Mouse (Mus musculus) lung, postnatal 0 days (tissue): ENCODE measurements around the gene Gjc2. TPM values are rescaled to one million over a fixed set of nuclear protein-coding genes. Genes with fewer than 3 reads are reported as not detected.
A peak's percentile ranks its signal among the peaks of the same experiment; 100 is the strongest.

Source experiments
- ATAC-seq: fragments of 200-750 bp; cut with Nextera tagmentation; 2 replicates; pipeline ENCODE4 v1.8.0; 2017; ENCODE audit warnings: moderate library complexity
- DNase-seq: peaks from one replicate; pipeline ENCODE4 v3.0.0-alpha.2; 2016; ENCODE audit warnings: low spot score
- H3K27ac ChIP-seq: fragments of 300-500 bp; sonication (generic); 2 replicates; pipeline ENCODE4 v1.5.1; 2014; ENCODE audit warnings: antibody characterized with exemption, mild to moderate bottlenecking, low read length, mixed read lengths
- H3K27me3 ChIP-seq: fragments of 300-500 bp; sonication (generic); replicated peaks from 2 replicates; pipeline ENCODE4 v1.6.1; 2014; ENCODE audit warnings: low read length, mixed read lengths; ENCODE audit not compliant: insufficient read depth
- H3K36me3 ChIP-seq: fragments of 300-500 bp; sonication (generic); 2 replicates; pipeline ENCODE4 v1.6.1; 2014; ENCODE audit warnings: low read length, mixed read lengths; ENCODE audit not compliant: insufficient read depth
- H3K4me1 ChIP-seq: fragments of 300-500 bp; sonication (generic); 2 replicates; pipeline ENCODE4 v1.6.1; 2014; ENCODE audit warnings: antibody characterized with exemption, low read depth, low read length, mixed read lengths; ENCODE audit not compliant: insufficient read depth
- H3K4me2 ChIP-seq: fragments of 300-500 bp; sonication (generic); replicated peaks from 2 replicates; pipeline ENCODE4 v1.6.1; 2014; ENCODE audit warnings: low read depth, mild to moderate bottlenecking, low read length, moderate library complexity, mixed read lengths
- H3K4me3 ChIP-seq: fragments of 300-500 bp; sonication (generic); 2 replicates; pipeline ENCODE4 v1.5.1; 2014; ENCODE audit warnings: low read depth, low read length
- H3K9ac ChIP-seq: fragments of 300-500 bp; sonication (generic); replicated peaks from 2 replicates; pipeline ENCODE4 v1.6.1; 2014; ENCODE audit warnings: low read depth, mild to moderate bottlenecking
- H3K9me3 ChIP-seq: fragments of 300-500 bp; sonication (generic); 2 replicates; pipeline ENCODE4 v1.6.1; 2016; ENCODE audit warnings: low read length, mixed read lengths
- CTCF ChIP-seq: IDR thresholded peaks from 2 replicates; pipeline ENCODE4 v1.5.1; 2016; ENCODE audit warnings: antibody characterized with exemption, mild to moderate bottlenecking
- EP300 ChIP-seq: IDR thresholded peaks from 2 replicates; pipeline ENCODE4 v1.6.1; 2016; ENCODE audit warnings: antibody characterized with exemption, mild to moderate bottlenecking, control low read depth
- WGBS: fragments of 180-500 bp; shearing (Covaris S2); extraction: QIAGEN DNeasy Blood & Tissue Kit; methylation state at CpG from one replicate; pipeline ENCODE4 v1.1.7; 2014; 5-methylcytosine and 5-hydroxymethylcytosine counted together
- polyA plus RNA-seq: library from polyadenylated mRNA; unstranded; fragments of >200 nt; fragmentation: Nextera tagmentation; extraction: Ambion mirVana; gene quantifications from 2 replicates; pipeline ENCODE4 v1.2.1, GENCODE M21; 2015

The Gjc2 gene
- polyA plus RNA-seq, 1 experiment from 2014 or later: 1.8 TPM

DNA sequence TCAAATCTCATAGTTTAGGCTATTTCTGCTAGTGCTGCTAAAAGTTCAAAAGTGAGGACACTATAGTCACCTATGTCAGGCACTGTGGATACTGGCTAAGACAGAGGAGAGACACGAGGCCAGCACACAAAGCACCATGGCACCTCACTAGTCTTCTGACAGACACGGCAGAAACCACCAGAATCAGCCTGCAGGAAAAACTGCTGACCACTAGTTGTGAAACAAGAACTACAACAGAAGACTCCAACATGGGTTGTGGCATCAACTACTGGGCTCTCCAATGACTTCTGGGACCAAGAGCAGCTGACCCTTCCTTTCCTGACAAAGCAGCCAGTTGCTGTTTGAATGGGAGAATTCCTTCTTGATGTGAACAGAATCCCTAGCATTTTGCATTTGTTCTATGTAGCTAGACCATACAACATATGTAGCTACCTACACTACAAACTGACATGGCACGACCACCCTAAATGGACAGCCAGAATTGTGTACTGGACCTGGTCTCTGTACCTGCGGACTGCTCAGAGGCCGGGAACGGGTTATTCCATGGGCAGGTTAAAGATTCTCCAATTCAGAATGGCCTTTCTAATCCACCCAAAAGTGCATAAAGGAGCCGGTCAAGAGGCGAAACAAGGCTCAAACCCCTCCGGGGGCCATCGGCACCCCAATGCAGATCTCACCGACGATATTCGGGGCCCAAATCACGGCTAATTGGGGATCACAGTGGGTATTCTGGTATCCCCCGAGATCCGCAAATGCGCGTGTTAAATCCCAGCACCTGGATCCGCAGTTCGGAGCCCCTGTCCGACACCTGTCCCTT is 44.0 kb upstream of the Gjc2 start:
- Histone ChIP-seq H3K4me2 (peak overlapping the region; percentile 93), H3K27ac (peak overlapping the region; percentile 99), H3K27me3 (no peaks in the 10 kb centered on the region), H3K4me3 (peak overlapping the region; percentile 99), H3K9ac (peak overlapping the region; percentile 99), H3K9me3 (no peaks in the 10 kb centered on the region), H3K36me3 (no peaks in the 10 kb centered on the region), H3K4me1 (peaks cover 41% of the 10 kb centered on the region)
- TF ChIP-seq EP300 (no peak), CTCF (no peak; the same call in 1 of the 2 replicates)
- 1% methylated on average over 21 of the region's 21 CpGs for WGBS
- ATAC-seq: no peak
- peak; percentile 73 for DNase-seq

DNA sequence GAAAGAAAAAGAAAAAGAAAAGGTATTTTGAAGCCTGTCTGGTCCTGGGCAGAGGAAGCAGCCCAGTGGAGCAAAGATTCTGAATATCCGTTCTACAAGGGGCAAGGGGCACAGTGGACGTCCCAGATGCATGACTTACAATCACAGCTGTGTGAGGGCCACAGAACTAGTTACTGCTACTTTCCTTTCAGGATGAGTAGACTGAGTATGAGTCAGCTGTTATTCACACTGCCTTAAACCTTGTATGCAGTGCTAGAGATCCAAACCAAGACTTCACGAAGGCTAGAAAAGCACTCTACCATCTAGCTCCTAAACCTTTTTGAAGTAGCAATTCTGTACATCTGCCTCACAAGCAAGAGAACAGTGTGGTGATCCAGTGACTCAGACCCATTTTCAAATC is 43.2 kb upstream of the Gjc2 start:
- H3K27ac ChIP-seq: peak overlapping the region; percentile 99
- 14% methylated on average over 3 of the region's 3 CpGs for WGBS

DNA sequence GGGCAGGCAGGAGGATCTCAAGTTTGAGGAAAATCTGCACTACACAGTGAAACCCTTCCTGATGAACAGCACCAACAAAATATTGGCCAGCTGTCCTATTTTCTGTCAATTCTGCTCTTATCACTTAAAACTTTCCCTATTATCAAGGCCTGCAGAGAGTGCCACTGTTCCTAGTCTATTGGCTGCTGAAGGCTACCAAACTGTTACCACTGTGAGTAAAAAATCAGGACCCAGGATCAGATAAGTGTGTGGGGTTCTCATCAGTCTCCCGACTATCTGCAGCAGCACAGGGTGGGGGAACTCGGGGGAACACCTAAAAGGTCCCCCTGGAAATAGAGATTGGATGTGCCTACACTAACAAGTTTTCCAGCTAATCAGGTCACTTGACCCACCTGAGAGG is 42.2 kb upstream of the Gjc2 start:
- DNase-seq (no peak), ATAC-seq (no peak)
- H3K4me3 ChIP-seq: no peak overlapping the region
- H3K4me2 ChIP-seq: peak overlapping the region; percentile 93; the same call in 1 of the 2 replicates
- H3K9me3 ChIP-seq: no peaks in the 10 kb centered on the region
- no peak for TF ChIP-seq CTCF
- no peak for TF ChIP-seq EP300
- no peaks in the 10 kb centered on the region for H3K27me3 ChIP-seq
- no peaks in the 10 kb centered on the region; the same call in 1 of the 2 replicates for H3K36me3 ChIP-seq
- peak overlapping the region; percentile 62 for H3K27ac ChIP-seq
- no peak overlapping the region for H3K9ac ChIP-seq
- 39% methylated on average over 2 of the region's 2 CpGs for WGBS
- peaks cover 57% of the 10 kb centered on the region for H3K4me1 ChIP-seq

More for the DNA sequence above, 43.2 kb upstream of the Gjc2 start:
- Histone ChIP-seq H3K9ac (peak overlapping the region; percentile 99; the same call in 1 of the 2 replicates), H3K36me3 (no peaks in the 10 kb centered on the region), H3K4me2 (peak overlapping the region; percentile 93), H3K9me3 (no peaks in the 10 kb centered on the region), H3K4me1 (peaks cover 48% of the 10 kb centered on the region), H3K4me3 (peak overlapping the region; percentile 99), H3K27me3 (no peaks in the 10 kb centered on the region)
- no peak for TF ChIP-seq EP300
- TF ChIP-seq CTCF: no peak
- no peak for DNase-seq
- ATAC-seq: no peak

DNA sequence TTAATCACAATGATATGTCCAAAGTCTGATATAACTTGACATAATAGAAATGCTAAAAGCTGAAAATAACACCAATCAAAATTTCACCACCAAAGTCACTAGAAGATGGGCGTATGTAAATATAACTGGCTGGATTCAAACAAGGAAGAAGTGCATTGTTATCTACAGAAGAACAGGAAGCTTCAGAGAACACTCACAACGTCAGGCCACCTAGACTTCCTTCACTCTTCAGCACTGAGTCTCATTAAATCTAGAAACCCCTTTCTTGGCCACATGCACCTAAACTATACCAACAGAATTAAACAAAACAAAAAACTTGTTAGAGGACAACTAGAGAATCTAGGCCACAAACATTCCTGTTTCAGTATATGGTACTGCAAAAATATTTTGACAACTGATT is 41.5 kb upstream of the Gjc2 start:
- no peak for TF ChIP-seq CTCF
- TF ChIP-seq EP300: peak; percentile 63
- no peaks in the 10 kb centered on the region; the same call in 1 of the 2 replicates for H3K36me3 ChIP-seq
- no peak overlapping the region for H3K27ac ChIP-seq
- DNase-seq (peak; percentile 51), ATAC-seq (no peak)
- H3K27me3 ChIP-seq: no peaks in the 10 kb centered on the region
- no peak overlapping the region for H3K9ac ChIP-seq
- peak overlapping the region; percentile 11; the same call in 1 of the 2 replicates for H3K4me2 ChIP-seq
- peaks cover 57% of the 10 kb centered on the region for H3K4me1 ChIP-seq
- WGBS: 27% methylated on average over 2 of the region's 2 CpGs
- H3K4me3 ChIP-seq: no peak overlapping the region
- H3K9me3 ChIP-seq: no peaks in the 10 kb centered on the region

DNA sequence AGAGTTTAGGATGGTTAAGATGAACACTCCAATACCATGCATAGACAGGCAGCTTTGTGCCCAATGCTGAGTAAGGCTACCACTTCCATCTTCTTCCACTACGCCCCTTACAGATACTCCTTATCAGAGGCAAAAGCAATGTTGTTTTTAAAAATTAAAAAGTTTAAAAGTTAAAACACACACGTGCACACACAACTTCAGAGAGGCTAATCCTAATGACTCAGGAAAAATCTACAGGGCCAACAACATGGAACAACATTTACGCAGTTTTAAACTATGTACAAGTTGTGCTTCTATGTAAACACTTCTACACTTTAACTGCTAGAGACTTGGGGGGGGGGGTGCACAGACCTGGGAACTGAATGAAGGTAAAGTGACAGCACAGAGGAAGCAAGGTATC is 41.0 kb upstream of the Gjc2 start:
- ATAC-seq (no peak), DNase-seq (no peak)
- WGBS: 55% methylated on average over 3 of the region's 3 CpGs
- H3K27ac ChIP-seq: no peak overlapping the region
- H3K9me3 ChIP-seq: no peaks in the 10 kb centered on the region
- no peak overlapping the region for H3K4me3 ChIP-seq
- H3K36me3 ChIP-seq: peaks cover 1% of the 10 kb centered on the region; the same call in 1 of the 2 replicates
- peaks cover 57% of the 10 kb centered on the region for H3K4me1 ChIP-seq
- no peaks in the 10 kb centered on the region for H3K27me3 ChIP-seq
- no peak overlapping the region for H3K9ac ChIP-seq
- peak overlapping the region; percentile 11; the same call in 1 of the 2 replicates for H3K4me2 ChIP-seq
- no peak for TF ChIP-seq EP300
- TF ChIP-seq CTCF: no peak

DNA sequence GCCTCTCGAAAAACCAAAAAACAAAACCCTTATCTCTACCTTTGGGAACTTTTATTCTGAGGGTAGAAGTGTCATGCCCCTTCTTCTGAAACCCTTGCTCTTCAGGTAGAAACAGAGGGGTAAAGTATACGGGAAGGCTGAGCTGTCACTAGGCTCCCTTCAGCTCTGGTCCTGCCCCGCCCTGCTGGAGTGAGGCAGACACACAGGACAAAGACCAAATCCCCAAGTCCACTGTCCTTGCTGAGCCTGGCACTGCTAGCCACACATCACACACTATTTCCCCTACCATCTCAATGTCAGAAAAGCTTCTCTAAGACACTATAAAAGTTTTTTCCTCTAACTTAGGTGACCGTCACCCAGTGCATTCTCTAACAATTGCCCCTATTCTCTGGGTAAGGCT is 39.3 kb upstream of the Gjc2 start:
- H3K27ac ChIP-seq: no peak overlapping the region
- H3K36me3 ChIP-seq: peaks cover 3% of the 10 kb centered on the region; the same call in 1 of the 2 replicates
- ATAC-seq: no peak
- 70% methylated on average over 4 of the region's 4 CpGs for WGBS
- no peaks in the 10 kb centered on the region for H3K27me3 ChIP-seq
- no peaks in the 10 kb centered on the region for H3K9me3 ChIP-seq
- no peak for DNase-seq
- H3K9ac ChIP-seq: no peak overlapping the region
- H3K4me1 ChIP-seq: peaks cover 61% of the 10 kb centered on the region
- H3K4me2 ChIP-seq: no peak overlapping the region
- TF ChIP-seq EP300: no peak
- no peak for TF ChIP-seq CTCF
- H3K4me3 ChIP-seq: no peak overlapping the region
